Mouse (Mus musculus) midbrain, postnatal 0 days (tissue): ENCODE results near the gene Hist2h2ab. TPM values are rescaled to one million over a fixed set of nuclear protein-coding genes. Genes with fewer than 3 reads are reported as not detected.
"Not testable (repeated sequence)": the region's sequence is repeated elsewhere in the genome, so short reads cannot be mapped to it uniquely, and the experiment has no call there.

Experiments used
- ATAC-seq: fragments of 200-750 bp; cut with Nextera tagmentation; 2 replicates; pipeline ENCODE4 v1.8.0; 2017; ENCODE audit warnings: moderate number of reproducible peaks, mild to moderate bottlenecking, moderate TSS enrichment, moderate library complexity; ENCODE audit not compliant: low FRiP score
- DNase-seq: peaks from one replicate; pipeline ENCODE4 v3.0.0-alpha.2; 2015; ENCODE audit warnings: low spot score
- H3K27ac ChIP-seq: fragments of 300-500 bp; sonication (generic); 2 replicates; pipeline ENCODE4 v1.5.1; 2014; ENCODE audit warnings: low read depth, mild to moderate bottlenecking, low read length, mixed read lengths
- H3K27me3 ChIP-seq: fragments of 300-500 bp; sonication (generic); 2 replicates; pipeline ENCODE4 v1.6.1; 2014; ENCODE audit warnings: low read length, control low read depth, mixed read lengths; ENCODE audit not compliant: insufficient read depth
- H3K36me3 ChIP-seq: fragments of 300-500 bp; sonication (generic); 2 replicates; pipeline ENCODE4 v1.6.1; 2014; ENCODE audit warnings: low read length, control low read depth, mixed read lengths; ENCODE audit not compliant: insufficient read depth
- H3K4me1 ChIP-seq: fragments of 300-500 bp; sonication (generic); 2 replicates; pipeline ENCODE4 v1.6.1; 2014; ENCODE audit warnings: mild to moderate bottlenecking, control low read depth, antibody characterized with exemption, low read length, mixed read lengths; ENCODE audit not compliant: insufficient read depth
- H3K4me2 ChIP-seq: fragments of 300-500 bp; sonication (generic); 2 replicates; pipeline ENCODE4 v1.6.1; 2014; ENCODE audit warnings: low read depth, mild to moderate bottlenecking, low read length, mixed read lengths; ENCODE audit not compliant: poor library complexity, severe bottlenecking
- H3K4me3 ChIP-seq: fragments of 300-500 bp; sonication (generic); 2 replicates; pipeline ENCODE4 v1.5.1; 2014; ENCODE audit warnings: low read depth, mild to moderate bottlenecking, low read length, moderate library complexity
- H3K9ac ChIP-seq: fragments of 300-500 bp; sonication (generic); replicated peaks from 2 replicates; pipeline ENCODE4 v1.6.1; 2014; ENCODE audit warnings: mild to moderate bottlenecking, low read length, moderate library complexity, mixed read lengths; ENCODE audit not compliant: poor library complexity, severe bottlenecking
- H3K9me3 ChIP-seq: fragments of 300-500 bp; sonication (generic); 2 replicates; pipeline ENCODE4 v1.6.1; 2016; ENCODE audit warnings: low read length, control low read depth
- CTCF ChIP-seq: IDR thresholded peaks from 2 replicates; pipeline ENCODE4 v1.5.1; 2016; ENCODE audit warnings: antibody characterized with exemption, mild to moderate bottlenecking
- WGBS: fragments of 180-500 bp; shearing (Covaris S2); extraction: QIAGEN DNeasy Blood & Tissue Kit; methylation state at CpG from one replicate; pipeline ENCODE4 v1.1.7; 2014; 5-methylcytosine and 5-hydroxymethylcytosine counted together
- microRNA-seq: library from miRNA; unstranded; fragments of <30 nt; microRNA quantifications from one replicate; pipeline ENCODE4, GENCODE M21; 2016; ENCODE audit warnings: borderline number of aligned reads
- polyA plus RNA-seq: library from polyadenylated mRNA; unstranded; fragments of >200 nt; fragmentation: Nextera tagmentation; extraction: Ambion mirVana; gene quantifications from 2 replicates; pipeline ENCODE4 v1.2.1, GENCODE M21; 2015
- total RNA-seq: library from RNA; depleted of rRNA; stranded (reverse); fragments of >200 nt; gene quantifications from 2 replicates; pipeline ENCODE4 v1.2.3, GENCODE M21; 2014; rRNA removed

Hist2h2ab gene
- total and polyA plus RNA-seq, 2 experiments from 2014 or later = 144 TPM; not detected in 1

DNA sequence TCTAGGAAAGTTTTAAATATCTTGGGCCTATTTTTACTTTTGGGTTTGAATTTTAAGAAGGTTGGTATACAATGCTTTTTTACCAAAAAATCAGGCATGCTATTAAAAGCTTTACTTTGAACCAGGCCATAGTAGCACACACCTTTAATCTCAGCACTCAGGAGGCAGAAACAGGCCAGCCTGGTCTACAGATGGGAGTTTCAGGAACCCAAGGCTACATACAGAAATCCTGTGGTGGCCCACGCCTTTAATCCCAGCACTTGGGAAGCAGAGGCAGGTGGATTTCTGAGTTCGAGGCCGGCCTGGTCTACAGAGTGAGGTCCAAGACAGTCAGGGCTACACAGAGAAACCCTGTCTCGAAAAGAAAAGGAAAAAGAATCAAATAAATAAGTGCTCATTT, 47.9 kb downstream of the Hist2h2ab start:
- Histone ChIP-seq H3K9ac (no peak overlapping the region), H3K4me2 (peak overlapping the region; percentile 48), H3K27me3 (no peaks in the 10 kb centered on the region), H3K4me3 (no peak overlapping the region), H3K36me3 (no peaks in the 10 kb centered on the region), H3K27ac (no peak overlapping the region; the same call in 1 of the 2 replicates), H3K9me3 (no peaks in the 10 kb centered on the region), H3K4me1 (peaks cover 5% of the 10 kb centered on the region)
- no peak for DNase-seq
- no peak for TF ChIP-seq CTCF
- ATAC-seq = no peak
- WGBS = 78% methylated on average over 4 of the region's 4 CpGs

GRCm38 (mm10) chr3:96268051-96268775, 48.5 kb downstream of the Hist2h2ab start, which contains the start of gene Hist2h3b:
Gene Hist2h3b (plus strand): TSS chr3:96268654.
- no peaks in the 10 kb centered on the region for H3K9me3 ChIP-seq
- peaks cover 5% of the 10 kb centered on the region; the same call in 1 of the 2 replicates for H3K4me1 ChIP-seq
- WGBS = 20% methylated on average over 30 of the region's 30 CpGs
- peak within 1 kb of the TSS; percentile 48 for H3K4me3 ChIP-seq
- H3K27ac ChIP-seq = peak within 1 kb of the TSS; percentile 92
- peak within 1 kb of the TSS; percentile 57; the same call in 1 of the 2 replicates for H3K9ac ChIP-seq
- no peaks in the 10 kb centered on the region for H3K27me3 ChIP-seq
- H3K36me3 ChIP-seq = no peaks in the 10 kb centered on the region
- peak; percentile 82 for ATAC-seq
- no peak for TF ChIP-seq CTCF
- peak within 1 kb of the TSS; percentile 80 for H3K4me2 ChIP-seq
- DNase-seq = peak; percentile 93

GRCm38 (mm10) chr3:96268776-96269378, 49.2 kb downstream of the Hist2h2ab start:
- Histone ChIP-seq H3K9ac (peak overlapping the region; percentile 48; the same call in 1 of the 2 replicates), H3K27ac (peak overlapping the region; percentile 92), H3K4me3 (peak overlapping the region; percentile 48), H3K4me2 (peak overlapping the region; percentile 80)
- not testable (repeated sequence) for H3K4me1 ChIP-seq, H3K9me3 ChIP-seq, DNase-seq, H3K27me3 ChIP-seq, H3K36me3 ChIP-seq
- WGBS = 0% methylated on average over 11 of the region's 44 CpGs
- ATAC-seq = peak; percentile 54

Small RNA genes lying within 50 kb of the gene (microRNA-seq; reads per million reads assigned to microRNA genes)
- gene Gm44492 (not detected), gene Gm47311 (not detected), gene Gm47313 (not detected)

Other genes with a start within 250 kb of the Hist2h2ab start
- gene Plekho1, start 223.9 kb upstream of the Hist2h2ab start, total RNA-seq = 52.5 and 62.7 TPM in 2 replicates
- gene Plekho1, start 223.9 kb upstream of the Hist2h2ab start, polyA plus RNA-seq = 37.3 and 41.2 TPM in 2 replicates
- gene Vps45, start 161.4 kb upstream of the Hist2h2ab start, total RNA-seq = 29.5 and 35.3 TPM in 2 replicates
- 60.6 and 61.1 TPM in 2 replicates for gene Vps45, start 161.4 kb upstream of the Hist2h2ab start, polyA plus RNA-seq
- 14.3 and 16.3 TPM in 2 replicates for gene Otud7b, start 115.3 kb upstream of the Hist2h2ab start, total RNA-seq
- 5.7 and 7.5 TPM in 2 replicates for gene Otud7b, start 115.3 kb upstream of the Hist2h2ab start, polyA plus RNA-seq
- gene Mtmr11, start 57.9 kb upstream of the Hist2h2ab start, total RNA-seq = 15.5 and 22.3 TPM in 2 replicates
- 8.4 and 9.4 TPM in 2 replicates for gene Mtmr11, start 57.9 kb upstream of the Hist2h2ab start, polyA plus RNA-seq
- gene Sf3b4, start 47.5 kb upstream of the Hist2h2ab start, total RNA-seq = 70.3 and 79.1 TPM in 2 replicates
- 156 and 158 TPM in 2 replicates for gene Sf3b4, start 47.5 kb upstream of the Hist2h2ab start, polyA plus RNA-seq
- gene Sv2a, start 38.7 kb upstream of the Hist2h2ab start, total RNA-seq = 157 and 160 TPM in 2 replicates
- 167 and 176 TPM in 2 replicates for gene Sv2a, start 38.7 kb upstream of the Hist2h2ab start, polyA plus RNA-seq
- gene Bola1, start 156 bp upstream of the Hist2h2ab start, total RNA-seq = 29.5 and 36.8 TPM in 2 replicates
- 54.6 and 58.1 TPM in 2 replicates for gene Bola1, start 156 bp upstream of the Hist2h2ab start, polyA plus RNA-seq
- 271 and 554 TPM in 2 replicates for gene Hist2h2ac, start 1.0 kb downstream of the Hist2h2ab start, total RNA-seq
- 1.7 and 1.9 TPM in 2 replicates for gene Hist2h2ac, start 1.0 kb downstream of the Hist2h2ab start, polyA plus RNA-seq
- gene Hist2h2be, start 1.3 kb downstream of the Hist2h2ab start, total RNA-seq = 8.7 and 12.7 TPM in 2 replicates
- 2.8 and 2.9 TPM in 2 replicates for gene Hist2h2be, start 1.3 kb downstream of the Hist2h2ab start, polyA plus RNA-seq
- gene Hist2h3c2, start 19.3 kb downstream of the Hist2h2ab start, total RNA-seq = 67.5 and 182 TPM in 2 replicates
- gene Hist2h3c2, start 19.3 kb downstream of the Hist2h2ab start, polyA plus RNA-seq = 0.56 and 0.68 TPM in 2 replicates
- 914 and 1,403 TPM in 2 replicates for gene Hist2h2aa2, start 20.4 kb downstream of the Hist2h2ab start, total RNA-seq
- 41.9 and 45.6 TPM in 2 replicates for gene Hist2h2aa2, start 20.4 kb downstream of the Hist2h2ab start, polyA plus RNA-seq
- gene Hist2h2aa1, start 25.6 kb downstream of the Hist2h2ab start, total RNA-seq = 786 and 1,113 TPM in 2 replicates
- 18.8 and 19.5 TPM in 2 replicates for gene Hist2h2aa1, start 25.6 kb downstream of the Hist2h2ab start, polyA plus RNA-seq
- 2.8 TPM in 1 of 2 replicates, not detected in the other for gene Hist2h3c1, start 26.8 kb downstream of the Hist2h2ab start, total RNA-seq
- gene Hist2h3c1, start 26.8 kb downstream of the Hist2h2ab start, polyA plus RNA-seq = 0.11 and 0.32 TPM in 2 replicates
- 109 and 118 TPM in 2 replicates for gene Hist2h4, start 43.4 kb downstream of the Hist2h2ab start, total RNA-seq
- 5.3 and 6.1 TPM in 2 replicates for gene Hist2h4, start 43.4 kb downstream of the Hist2h2ab start, polyA plus RNA-seq
- gene Hist2h3b, start 48.8 kb downstream of the Hist2h2ab start, total RNA-seq = 684 and 1,135 TPM in 2 replicates
- gene Hist2h3b, start 48.8 kb downstream of the Hist2h2ab start, polyA plus RNA-seq = 6.2 and 8.3 TPM in 2 replicates
- 162 and 343 TPM in 2 replicates for gene Hist2h2bb, start 49.9 kb downstream of the Hist2h2ab start, total RNA-seq
- 1.0 and 1.7 TPM in 2 replicates for gene Hist2h2bb, start 49.9 kb downstream of the Hist2h2ab start, polyA plus RNA-seq
- 0.60 and 1.3 TPM in 2 replicates for gene Fcgr1, start 74.1 kb downstream of the Hist2h2ab start, total RNA-seq
- gene Fcgr1, start 74.1 kb downstream of the Hist2h2ab start, polyA plus RNA-seq = 1.5 TPM in 2 replicates
- gene BC107364, start 232.4 kb downstream of the Hist2h2ab start, total RNA-seq = not detected in 2 replicates
- gene BC107364, start 232.4 kb downstream of the Hist2h2ab start, polyA plus RNA-seq = not detected in 2 replicates